Mouse (Mus musculus): ENCODE data around the gene Wdr24.

DNA sequence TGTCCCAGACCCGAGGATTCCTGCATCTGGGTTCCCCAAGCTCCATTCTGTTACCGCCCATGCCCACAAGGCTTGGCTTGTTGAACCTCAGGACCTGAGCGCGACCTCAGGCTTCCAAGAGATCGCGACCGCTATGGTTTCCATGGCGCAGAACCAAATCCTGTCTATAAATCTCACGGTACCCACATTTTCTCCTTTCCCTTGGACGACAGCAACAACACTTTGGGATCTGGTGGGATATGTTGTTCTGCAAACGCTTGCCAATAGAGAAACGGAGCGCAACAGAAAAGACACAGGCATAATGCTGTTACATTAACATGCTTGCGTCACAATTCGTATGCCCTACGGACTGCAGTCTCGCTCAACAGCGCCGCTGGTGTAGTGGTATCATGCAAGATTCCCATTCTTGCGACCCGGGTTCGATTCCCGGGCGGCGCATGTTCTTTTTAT is 51.3 kb downstream of the Wdr24 start, which contains the start of gene Mettl26:
- TF ChIP-seq EP300 (IDR thresholded peaks at IDR 0.05; ENCODE audit: low read depth) (no peak), CTCF (IDR thresholded peaks at IDR 0.05; ENCODE audit: low read depth) (peak; percentile 2; the same call in 1 of the 2 replicates)
